Mouse (Mus musculus) kidney, adult 18-20 months (tissue): Measurements from ENCODE around the gene 6430571L13Rik.

ENCODE experiments used
- DNase-seq: peaks from one replicate; pipeline ENCODE4 v3.0.0; 2021

Gene 6430571L13Rik

DNA sequence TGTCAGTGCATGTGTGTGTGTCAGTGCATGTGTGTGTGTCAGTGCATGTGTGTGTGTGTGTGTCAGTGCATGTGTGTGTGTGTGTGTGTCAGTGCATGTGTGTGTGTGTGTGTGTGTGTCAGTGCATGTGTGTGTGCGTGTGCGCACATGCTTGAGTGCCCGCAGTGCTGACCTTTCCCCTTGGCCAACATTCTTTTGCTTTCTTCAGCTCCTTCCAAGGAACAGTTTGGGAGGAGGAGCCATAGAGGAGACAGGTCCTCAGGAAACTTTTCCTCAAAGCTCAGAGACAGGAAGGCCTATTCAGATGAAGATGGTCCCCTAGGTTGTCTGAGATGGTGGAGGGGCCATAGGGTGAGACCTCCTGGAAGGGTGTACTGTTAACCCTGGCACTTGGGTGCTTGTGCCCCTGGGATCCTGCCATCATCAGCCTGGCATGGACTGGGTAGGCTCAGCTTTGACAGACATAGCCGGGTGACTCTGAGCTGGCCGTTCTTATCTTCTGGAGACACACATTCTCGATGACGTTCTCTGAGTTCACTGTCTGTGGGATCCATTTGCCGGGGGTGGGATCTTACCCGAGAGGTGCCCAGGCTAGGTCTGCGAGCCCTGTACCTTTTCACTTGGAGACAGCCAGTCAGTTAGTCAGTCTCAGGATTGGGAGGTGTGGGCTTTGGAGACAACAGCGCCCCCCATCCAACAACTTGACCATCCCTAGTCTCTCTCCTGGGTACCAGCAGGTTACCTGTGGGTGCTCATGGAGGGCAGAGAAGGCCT, 33.1 kb upstream of the 6430571L13Rik start:
- DNase-seq, result peak; percentile 54

DNA sequence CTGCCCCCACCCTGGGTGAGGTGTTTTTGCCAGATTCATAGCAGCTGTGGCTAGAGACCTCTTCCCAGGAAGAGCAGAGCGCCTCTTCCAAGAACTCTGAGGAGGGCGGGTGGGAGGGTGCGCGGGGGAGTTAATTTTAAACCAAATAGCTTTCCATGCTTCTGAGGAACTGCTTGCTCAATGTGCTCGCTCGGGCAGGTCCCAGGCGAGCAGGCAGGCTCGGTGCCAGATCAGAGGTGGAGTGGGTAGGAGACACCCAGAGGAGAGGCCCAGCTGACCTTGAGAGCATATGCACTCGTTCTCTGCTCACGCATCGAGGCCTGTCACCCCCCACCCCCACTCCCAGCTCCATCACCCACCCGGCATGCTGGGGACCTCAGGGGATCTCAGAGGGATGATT, 32.5 kb upstream of the 6430571L13Rik start:
- DNase-seq, result peak; percentile 93

DNA sequence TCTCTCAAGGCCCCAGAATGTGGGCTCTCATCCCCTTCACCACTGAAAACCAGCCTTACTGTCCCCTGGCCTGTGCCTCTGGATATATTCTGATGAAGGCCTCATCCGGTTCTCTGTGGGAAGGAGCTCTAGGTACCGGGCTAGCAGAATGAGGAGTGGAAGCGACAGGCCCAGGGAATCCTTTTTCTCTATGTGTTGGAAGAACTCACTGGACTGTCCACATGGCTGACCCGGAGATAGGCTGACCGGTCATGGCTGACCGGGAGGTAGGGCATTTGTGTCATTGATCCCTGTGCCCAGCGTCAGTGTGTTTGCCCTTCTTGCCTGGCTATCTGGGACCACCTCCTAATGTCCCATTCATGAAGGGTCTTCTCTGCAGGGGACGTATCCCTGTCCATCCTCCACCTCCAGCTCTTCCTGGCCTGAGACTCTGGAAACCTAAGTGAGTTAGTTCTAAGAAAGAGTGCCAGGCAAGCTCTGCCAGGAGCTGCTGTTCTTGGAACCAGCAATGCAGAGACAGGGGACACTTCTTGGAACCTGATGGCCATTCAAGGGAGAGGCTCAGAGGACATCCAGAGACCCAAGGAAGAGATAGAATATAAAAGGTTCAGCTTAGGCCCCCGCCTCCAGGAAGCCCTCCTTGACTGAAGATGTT, 31.9 kb upstream of the 6430571L13Rik start:
- DNase-seq, result peak; percentile 57

DNA sequence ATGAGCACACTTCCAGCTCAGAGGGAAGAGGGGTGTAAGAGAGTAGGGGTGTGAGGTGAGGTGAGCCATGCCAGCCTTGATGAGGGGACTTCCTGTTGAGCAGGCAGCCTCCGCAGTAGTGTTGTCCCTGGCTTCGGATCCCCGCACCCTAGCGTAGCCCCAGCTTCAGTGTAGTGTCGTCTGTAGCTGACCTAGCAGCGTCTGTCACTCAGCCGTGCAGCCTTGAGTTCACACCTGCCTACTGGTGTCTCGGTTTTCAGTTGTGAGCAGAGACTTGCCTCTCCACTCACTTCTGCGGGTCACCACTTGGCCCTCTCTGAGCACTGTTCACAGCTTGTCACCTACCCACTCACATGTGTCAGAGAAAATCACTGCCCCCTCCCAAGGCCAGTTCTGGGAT, 31.2 kb upstream of the 6430571L13Rik start:
- DNase-seq, result no peak

DNA sequence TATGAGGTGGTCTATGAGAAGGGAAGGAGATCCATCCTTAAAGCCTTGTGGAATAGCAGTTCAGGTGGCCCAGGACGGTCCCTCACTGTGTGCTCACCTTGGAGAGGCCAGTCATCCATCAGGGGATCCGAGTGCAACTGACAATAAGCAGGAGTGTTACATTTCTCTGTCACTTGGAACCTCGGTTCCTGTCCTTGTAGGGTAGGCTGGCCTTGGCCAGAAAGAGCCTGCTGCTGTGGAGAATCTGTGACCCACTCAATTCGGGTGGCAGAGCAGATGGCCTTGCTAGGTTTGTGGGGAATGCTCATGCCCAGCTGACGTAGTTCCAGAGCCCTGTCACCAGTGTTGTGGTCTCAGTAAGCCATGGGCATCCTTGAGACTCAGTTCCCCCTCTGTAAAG, 30.8 kb upstream of the 6430571L13Rik start:
- DNase-seq, result no peak

DNA sequence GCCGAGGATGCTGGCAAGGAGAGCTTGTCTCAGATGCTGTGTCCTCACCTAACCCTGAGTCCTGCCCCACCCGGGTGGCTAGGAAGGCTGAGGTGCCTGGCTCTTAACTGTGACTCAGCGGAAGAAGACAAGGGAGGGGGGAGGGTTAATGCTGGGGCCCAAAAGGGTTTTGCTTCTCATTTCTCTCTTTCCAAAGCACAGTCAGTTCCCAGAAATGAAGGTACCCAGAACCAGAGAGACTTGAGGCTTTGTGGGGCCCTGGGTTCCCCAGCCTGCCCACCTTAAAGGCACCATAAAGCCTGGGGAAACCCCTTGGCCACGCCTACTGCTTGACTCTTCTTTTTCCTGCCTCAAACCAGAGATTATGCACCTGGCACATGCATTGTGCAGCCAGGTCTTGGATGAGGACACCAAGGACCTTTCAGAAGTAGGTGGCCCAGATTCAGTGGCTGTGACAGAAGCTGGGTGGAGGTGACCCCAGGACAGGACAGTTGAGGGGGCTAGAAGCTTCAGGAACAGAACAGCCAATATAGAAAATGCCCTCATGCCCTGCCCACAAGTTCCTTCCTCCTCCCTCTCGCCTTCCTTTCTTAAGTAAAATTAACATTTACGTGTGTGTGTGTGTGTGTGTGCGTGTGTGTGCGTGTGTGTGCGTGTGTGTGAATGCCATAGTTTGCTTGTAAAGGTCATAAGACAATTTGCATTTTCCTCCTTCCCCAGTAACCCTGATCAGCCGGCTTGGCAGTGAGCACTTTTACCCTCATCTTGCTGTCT, 27.4 kb upstream of the 6430571L13Rik start:
- DNase-seq, result no peak

DNA sequence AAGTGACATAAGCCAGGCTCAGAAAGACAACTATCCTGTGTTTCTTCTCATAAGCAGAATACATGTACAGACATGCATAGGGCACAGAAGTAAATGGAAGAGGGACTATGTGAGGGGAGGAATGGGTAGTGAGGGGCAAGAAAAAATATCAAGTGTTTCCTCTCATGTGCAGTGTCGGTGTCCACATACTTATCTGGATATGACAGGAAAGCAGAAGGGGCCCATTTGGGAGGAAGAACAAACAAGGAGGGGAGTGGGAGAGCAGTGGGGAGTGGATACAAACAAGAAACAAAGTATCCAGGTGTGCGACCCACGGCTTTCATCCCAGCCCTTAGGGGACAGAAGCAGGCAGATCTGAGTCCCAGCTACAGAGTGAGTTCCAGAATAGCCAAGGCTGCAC, 26.5 kb upstream of the 6430571L13Rik start:
- no peak for DNase-seq

DNA sequence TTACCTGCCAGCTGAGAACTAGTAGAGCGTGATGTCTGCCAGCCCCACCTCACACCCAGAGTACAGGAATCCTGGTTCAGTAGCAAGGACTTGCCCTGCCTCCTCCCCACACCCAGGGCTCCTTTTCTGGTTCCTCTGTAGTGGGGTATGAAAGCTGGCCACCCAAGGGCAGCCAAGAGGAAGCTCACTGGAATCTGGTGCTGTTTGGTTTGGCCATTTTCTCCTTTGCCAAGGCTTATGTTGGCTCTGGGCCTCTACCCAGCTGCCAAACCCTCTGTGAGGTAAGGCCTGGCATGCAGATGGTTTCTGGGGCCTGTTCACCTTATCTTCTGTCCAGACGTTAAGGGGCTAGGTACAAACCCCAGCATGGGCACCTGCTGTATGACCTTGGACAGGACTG, 24.6 kb upstream of the 6430571L13Rik start:
- DNase-seq, result peak; percentile 66

DNA sequence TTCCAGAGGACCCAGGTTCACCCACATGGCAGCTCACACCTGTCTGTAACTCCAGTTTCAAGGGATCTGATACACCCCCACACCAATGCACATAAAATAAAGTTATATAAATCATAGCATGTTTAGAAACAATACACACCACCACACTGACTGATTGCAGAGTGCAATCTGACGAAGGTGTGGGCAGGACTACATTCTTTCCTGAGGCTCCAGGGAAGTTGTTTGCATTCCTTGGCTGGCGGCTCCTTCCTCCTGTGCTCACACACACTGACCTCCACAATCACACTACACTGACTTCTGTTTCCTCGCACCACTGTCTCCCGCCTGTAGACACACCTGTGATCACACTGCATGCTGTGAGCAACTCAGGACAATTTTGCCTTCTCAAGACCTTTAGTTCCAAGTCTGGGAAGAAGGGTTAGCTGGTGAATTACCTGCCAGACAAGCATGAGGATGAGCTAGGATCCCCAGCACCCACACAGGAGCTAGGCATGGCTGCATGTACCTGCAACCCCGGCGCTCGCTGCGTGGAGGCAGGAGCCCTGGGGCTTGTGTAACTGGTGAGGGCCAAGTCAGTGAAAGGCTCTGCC, 17.8 kb upstream of the 6430571L13Rik start:
- DNase-seq, result no peak

DNA sequence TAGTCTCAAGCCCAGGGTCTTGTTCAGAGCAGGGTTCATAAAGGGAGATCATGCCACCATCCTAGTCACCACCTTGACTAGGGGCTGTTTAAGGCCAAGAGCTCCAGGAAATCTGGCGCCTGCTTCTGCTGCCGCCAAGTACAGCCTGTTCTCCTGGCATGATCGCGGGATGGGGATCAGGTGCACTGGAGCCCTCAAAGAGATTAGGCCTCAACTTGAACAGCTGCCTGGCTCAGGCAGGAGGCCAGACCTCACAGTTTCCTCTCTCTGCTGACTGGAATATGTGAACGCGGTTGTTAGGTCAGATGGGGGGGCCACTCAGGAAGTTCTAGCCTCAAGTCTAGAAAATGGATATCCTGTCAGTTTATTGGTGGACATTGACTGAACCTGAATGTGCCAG, 16.8 kb upstream of the 6430571L13Rik start:
- DNase-seq, result peak; percentile 70

DNA sequence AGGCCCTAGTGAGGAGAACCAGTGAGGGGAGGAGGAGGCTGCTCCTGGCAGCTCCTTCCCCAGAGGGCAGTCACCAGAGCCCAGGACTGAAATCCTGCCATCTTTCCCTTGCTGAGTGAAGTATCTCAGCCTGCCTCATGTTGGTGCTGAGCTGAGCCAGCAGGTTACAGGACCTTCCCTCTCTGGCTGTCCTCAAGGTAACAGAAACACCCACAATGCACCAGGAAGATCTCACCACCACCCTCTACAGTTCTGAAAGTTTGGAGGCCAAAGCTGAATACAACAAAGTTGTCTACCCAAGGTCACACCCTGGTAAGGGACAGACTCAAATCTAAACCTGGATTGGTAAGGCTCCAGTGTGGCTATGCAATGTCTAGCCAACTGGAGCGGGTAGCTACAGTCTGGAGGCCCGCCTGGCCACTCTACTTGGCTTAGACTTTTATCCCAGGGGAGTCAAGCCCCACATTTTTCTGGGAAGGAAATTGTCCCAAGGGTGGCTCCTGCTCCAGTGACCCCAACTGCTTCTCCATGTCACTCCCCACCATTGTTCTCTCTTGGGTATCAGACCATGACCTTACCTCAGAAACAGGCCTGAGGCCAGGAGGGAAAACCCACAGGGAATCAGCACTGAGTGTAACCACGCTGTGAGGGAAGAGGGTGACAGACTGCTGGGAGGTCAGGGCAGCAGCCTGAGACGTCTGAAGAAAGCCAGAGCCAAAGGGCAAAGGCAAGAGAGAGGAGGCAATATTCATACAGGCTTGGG, 15.4 kb upstream of the 6430571L13Rik start:
- peak; percentile 57 for DNase-seq

DNA sequence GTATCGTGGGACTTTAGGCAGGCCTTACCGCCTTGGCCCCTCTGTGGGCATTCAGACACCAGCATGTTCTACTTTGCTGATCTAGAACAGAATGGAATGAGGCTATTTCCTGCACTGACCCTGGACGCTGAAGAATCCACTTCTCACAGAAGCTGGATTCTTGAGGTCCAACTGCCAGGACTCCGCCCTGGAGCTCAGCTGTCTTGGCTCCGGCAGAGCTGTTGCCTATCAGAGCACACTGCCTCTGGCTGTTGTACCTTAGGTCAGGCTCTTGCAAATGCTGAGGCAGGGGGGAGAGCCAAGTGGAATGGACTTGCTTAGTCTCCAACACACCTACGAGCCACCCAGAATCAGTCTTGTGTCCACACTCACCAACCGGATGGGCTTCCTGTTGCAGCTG, 14.5 kb upstream of the 6430571L13Rik start:
- DNase-seq, result peak; percentile 60

DNA sequence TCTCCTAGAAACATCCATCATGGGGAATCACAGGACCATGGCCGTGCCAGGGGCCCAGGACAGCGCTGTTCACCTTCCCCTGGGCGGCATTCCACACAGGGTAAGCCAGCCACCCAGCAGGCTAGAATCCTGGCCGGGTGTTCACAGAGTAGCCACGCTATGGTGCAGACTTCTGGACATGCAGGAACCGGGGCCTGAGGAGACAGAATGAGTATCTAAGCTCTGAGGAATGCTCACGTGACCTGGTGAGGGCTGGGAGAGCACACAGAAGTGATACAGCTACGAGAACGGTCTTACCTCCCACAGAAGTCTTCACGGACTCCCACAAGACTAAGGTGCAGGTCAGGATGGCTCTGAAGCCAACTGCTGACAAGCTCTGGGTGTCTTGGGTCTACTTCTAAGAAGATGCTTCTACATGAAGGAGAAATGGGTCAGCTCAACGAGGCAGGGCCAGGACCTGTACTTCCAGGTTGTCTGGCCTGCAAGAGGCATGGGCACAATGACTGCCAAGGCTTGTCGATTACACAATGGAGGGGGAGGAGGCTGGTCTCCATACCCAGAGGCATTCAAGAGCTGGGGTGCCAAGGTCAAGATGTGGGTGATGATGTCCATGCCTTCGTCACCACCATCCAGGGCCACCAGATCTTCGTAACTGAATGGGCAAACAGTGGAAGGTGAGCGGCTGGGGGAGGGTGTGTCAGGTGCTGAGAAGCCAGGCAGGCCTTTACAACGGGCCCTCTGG, 12.4 kb upstream of the 6430571L13Rik start:
- DNase-seq, result no peak

DNA sequence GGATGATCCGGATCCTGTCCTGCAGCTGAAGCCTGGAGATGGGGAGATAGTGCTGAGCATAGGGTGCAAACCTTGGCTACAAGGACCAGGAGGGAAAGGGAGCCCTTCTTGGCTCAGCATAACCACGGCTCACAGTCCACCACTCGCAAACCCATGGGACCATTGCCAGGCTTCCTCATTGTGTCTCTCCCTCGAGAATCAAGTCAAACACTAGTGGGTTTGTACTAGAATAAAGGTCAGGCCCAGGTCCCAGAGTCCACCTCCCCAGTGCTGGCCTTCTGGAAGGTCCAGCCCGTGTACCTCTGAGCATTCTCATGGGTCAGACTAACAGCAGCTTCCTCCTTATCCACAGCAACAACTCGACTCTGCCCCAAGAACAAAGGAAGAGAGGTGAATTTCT, 9.6 kb upstream of the 6430571L13Rik start:
- no peak for DNase-seq

DNA sequence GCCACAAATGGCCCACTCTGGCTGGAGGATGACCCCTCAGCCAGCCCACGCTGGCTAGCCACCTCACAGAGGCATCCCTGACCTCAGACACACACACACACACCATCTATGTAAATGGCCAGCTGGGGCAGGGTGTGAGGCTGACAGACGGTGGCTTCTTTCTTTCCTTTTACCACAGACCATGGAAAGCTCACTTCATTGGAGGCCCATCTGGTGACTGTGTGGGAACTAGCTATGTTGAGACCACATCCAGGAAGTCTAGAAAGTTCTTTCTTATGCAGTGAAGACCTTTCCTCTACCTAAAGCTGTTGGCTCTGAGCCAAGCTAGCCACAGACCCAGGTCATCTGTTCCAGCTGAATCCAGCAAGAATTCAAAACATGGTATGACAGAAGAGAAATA, 6.7 kb upstream of the 6430571L13Rik start:
- no peak for DNase-seq

DNA sequence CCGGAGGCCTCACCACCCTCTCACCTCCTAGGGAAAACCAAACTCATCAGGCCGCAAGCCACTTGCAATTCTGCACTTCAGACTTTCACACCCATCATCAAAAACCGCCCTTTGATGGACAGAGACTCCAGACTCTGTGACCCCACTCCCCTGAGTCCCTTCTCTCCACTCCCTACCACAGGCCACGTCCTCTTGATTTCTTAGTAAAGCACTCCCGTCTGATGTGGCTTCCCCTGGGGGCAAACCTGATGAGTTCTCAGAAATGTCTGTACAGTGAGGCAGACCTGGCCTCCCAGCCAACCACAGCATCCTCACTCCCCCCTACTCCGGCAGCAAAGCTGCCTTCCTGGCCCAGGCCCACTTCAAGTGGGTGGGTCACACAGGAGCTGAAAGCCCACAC, 6.0 kb upstream of the 6430571L13Rik start:
- DNase-seq, result no peak

DNA sequence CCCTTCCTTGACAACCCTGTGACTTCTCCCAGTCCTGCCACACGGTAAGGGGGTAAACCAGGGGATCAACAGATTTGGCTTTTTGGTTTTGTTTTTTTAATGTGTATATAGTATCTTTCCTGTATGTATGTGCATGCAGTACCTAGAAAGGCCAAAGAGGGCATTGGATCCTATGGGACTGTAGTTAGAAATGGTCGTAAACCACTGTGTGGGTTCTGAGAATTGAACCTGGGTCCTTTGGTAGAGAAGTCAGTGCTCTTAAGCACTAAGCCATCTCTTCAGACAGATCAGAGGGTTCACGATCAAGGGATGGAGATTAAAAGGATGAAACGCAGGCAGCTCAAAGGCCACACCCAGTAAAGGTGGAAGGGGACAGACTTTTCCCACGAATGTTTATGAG, 5.4 kb upstream of the 6430571L13Rik start:
- DNase-seq, result no peak

DNA sequence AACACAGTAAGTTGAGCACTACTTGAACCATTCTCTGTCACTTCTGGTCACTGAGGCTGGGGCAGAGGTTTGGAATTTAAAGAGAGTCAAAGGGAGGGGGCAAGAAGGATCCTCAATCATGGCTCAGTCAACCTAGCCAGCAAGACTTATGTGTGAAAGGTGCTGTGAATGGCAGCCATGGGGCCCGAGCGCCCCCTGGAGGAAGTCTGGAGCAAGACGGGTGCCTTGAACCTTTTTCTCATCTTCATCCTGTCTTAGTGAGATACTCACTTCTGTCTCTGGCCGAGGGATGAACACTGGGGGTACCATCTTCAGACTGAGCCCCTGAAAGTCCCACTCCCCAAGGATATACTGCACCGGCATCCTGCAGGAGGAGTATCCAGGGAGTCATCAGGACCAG, 4.5 kb upstream of the 6430571L13Rik start:
- peak; percentile 84 for DNase-seq

DNA sequence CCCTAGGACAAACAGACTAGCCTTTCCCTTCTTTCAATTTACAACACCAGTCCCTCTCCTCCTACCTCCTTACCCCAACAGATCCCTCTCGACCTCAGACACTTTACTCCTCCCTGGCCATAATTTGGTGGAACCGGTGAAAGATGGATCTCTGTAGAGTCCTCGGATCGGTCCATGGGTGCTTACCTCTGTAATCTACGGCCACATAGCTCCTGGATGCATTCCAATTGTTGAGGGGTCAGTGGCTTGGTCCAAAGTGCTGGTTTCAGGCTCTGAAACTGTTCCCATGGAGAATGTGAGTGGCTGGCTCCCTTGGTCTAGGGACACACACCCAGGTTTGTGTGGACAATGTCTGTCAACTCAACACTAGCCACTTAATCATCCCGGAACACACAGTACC, 4.0 kb upstream of the 6430571L13Rik start:
- no peak for DNase-seq

DNA sequence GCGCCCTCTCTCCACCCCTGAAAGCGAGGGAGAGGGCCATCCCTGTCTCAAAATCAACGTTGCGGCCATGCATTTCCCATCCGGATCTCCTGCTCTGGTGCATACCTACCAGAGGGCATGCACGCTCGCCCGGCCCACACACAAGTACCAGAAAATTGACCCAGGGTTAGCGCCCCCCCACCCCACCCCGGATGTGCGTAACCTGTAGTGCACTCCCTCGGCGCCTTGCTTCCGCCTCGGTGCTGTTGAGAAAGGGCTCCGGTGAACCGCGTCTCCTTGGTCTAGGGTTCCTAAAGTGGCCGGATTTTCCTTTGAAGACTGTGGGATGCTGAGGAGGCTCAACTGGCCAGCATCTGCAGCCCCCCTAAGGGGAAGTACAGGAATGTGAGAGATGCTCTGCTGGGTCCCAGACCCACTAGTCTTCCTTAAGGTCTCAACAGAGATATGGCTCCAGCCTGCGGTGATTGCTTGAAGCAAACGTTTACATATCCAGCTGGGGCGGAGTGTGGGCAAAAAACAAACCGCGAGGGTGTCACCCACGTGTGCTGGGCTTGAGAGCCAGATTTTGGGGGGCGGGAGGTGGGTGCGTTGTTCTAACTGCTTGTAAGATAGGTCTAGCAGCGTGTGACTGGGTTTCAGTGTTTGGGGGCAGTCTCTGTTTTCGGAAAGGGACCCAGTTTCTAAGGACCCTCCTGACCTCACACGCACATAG, 2.1 kb upstream of the 6430571L13Rik start, which contains the start of gene Hemk1:
TSS of gene Hemk1 (minus strand) at position 179 of the 712 bp plus-strand sequence.
- DNase-seq, result peak; percentile 80
